Mouse (Mus musculus) cerebral cortex, adult 2 months (tissue): ENCODE measurements around the gene Prkcsh.

Source experiments
- WGBS: fragments of 180-500 bp; shearing (Covaris S2); methylation state at CpG from one replicate; pipeline ENCODE4 v1.1.7; 2018; 5-methylcytosine and 5-hydroxymethylcytosine counted together

Prkcsh gene

DNA sequence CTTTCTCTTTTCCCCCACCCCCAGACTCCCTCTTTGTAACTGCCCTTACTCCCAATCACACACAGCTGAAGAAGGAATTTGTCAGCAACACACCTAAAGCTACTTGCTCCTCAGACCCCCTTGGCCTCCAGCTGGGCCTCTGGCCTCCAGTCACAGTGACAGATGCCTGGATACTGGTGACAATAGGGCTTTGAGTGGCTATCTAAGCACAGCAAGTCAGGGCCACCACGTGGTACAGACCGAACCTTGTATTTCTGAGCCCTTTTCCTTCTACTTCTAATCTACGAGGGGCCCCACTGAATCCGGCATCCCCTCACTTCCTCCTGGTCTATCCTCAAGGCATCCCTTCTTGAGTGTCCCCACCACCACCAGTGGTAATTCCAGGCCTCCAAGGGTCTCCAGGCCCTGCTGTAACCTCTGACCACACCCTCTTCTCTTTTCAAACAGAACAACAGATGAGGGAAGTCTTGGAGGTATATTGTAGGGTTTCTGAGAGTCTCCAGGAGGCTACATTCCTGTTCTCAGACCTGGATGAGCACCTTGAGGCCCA is 47.2 kb downstream of the Prkcsh start:
- WGBS, result 27% methylated on average over 4 of the region's 4 CpGs

DNA sequence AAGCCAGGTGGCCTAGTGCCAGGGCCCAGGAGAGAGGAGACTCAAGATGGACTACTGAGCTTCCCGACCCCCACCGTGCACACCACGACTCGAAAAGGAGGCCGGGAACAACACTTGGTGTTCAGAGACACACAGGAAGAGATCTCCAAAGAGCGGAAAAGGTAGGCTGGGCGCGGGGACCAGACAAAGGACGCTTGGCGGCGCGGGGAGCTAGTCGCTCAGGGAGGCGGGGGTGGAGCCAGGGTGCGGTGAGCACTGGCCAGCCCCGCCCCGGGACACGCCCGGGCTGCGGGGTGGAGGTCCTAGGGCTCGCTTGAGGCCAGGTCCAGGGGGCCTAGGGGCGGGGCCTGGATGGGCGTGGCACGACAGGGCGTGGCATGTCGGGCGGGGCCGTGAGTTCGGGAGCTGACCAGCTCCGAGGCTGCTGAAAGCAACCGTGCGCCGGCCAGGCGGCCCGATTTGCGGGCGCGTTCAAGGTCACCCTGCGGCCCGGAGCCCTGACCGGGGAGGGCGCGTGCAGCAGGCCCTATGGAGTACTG is 47.8 kb downstream of the Prkcsh start:
- WGBS, result 2% methylated on average over 40 of the region's 43 CpGs

DNA sequence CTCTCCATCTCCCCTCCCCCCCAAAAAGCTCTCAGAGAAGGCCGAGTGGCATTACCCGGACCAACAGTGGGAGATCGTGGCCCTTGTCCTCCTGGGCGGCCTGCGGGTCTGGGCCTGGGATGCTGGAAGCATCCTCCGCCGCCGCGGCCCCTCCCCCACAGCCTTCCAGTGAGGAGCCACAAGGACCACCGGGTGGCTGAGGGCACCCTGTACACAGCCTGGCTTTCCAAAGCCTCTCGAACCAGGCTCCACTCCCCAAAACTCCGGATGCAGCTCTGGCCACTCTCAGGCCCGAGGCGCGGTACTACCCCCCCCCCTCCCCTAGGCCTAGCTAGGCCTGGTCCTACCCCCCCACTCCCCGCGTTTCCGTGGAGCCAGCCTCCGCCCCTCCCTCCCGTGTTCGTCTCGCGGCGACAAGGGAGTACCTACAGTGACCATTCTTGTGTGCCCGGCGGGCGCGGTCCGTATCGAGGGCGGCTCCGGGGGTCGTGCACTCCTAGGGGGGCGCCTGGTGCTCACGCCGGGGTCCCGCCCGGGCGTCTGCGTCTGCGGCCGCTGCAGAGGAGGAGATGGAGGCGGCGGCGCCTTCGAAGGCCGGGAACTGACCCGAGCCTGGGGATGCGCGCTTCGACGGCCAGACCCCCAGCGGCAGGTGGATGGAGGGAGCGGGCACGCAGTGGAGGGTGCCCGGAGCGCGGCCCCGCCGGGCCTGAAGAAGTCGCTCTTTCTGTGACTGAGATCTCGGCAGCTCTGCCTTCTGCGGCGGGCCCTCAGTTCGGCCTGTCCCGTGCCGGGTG is 48.8 kb downstream of the Prkcsh start:
- 3% methylated on average over 65 of the region's 67 CpGs for WGBS

DNA sequence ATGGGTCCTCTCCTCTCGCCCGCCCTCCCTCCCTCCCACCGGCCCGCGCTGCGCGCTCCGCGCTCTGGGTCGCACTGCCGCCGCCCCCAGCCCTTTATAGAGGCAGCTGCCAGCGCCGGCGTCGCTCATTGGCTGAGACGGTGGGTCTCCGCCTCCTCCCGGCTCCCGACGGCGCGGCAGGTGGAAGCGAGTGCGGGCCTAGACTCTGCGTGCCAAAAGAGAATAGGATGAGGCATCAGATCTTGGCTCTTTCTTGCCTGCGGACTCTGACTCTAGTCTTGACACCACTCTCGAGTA is 49.3 kb downstream of the Prkcsh start, which contains the start of gene Elavl3:
TSS of gene Elavl3 (minus strand) at position 66 of the 297 bp plus-strand sequence.
- WGBS, result under 1% methylated on average over 26 of the region's 28 CpGs

DNA sequence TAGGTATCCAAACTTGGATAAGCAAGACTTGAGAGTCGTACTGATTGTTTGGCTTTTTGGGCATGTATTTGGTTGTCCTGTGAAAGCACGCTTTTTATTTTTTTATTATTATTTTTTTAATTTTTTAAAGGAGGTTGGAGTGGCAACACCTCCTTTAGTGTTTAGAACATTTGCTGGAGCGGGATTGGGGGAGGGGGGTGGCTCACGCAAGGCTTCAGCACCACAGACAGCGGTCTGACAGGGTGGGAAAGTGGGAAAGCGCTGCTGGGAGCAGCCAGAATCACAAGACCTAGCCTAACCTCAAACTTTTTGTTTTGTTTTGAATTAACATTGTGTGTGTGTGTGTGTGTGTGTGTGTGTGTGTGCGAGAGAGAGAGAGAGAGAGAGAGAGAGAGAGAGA is 51.1 kb downstream of the Prkcsh start:
- WGBS, result 31% methylated on average over 7 of the region's 7 CpGs

DNA sequence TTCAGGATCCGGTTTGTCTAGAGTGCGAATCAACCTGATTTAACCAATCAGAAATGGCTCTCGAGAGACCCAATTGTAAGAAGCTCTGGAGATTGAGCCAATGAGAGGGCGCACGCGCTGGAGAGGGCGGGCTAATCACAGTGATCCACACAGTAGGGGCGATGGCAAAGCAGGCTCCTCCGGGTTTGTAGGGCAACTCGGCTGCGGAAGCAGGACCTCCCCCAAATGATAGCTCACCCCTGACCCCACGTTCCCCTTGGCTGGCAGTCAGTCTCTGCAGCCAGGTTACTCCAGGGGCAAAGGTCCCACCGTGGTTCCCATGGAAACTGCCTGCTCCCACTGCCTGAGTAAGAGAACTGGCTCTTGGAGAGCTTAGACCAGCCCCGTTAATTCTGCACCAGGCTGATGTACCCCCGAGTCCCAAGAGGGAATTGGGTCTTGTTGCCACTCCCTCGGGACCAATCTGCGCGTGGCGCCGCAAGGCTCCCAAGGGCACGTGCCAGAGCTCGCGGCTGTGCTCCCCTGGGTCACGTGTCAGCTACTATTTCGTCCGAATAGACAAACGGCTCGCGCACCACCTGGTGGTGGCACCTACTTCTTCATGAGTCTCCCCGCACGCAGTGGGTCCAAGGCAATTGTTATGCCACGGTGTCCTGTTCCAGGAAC is 51.9 kb downstream of the Prkcsh start:
- WGBS, result 1% methylated on average over 32 of the region's 32 CpGs

DNA sequence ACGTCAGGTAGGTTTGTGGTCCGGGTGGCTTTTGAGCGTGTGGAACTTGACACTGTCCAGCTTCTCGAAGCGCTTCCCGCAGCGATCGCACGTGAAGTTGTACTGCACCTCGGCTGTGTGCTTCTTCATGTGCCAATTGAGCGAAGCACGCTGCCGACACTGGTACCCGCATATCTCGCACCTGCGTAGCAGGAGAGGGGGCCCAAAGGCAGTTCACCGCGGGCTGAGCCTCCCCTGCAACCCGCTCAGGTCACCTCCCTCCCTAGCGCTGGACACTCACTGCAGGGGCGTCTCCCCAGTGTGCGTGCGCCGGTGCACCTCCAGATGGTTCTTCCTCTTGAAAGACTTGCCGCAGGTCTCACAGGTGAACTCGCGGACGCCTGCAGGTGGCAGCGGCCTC is 53.1 kb downstream of the Prkcsh start:
- WGBS, result 37% methylated on average over 29 of the region's 29 CpGs

DNA sequence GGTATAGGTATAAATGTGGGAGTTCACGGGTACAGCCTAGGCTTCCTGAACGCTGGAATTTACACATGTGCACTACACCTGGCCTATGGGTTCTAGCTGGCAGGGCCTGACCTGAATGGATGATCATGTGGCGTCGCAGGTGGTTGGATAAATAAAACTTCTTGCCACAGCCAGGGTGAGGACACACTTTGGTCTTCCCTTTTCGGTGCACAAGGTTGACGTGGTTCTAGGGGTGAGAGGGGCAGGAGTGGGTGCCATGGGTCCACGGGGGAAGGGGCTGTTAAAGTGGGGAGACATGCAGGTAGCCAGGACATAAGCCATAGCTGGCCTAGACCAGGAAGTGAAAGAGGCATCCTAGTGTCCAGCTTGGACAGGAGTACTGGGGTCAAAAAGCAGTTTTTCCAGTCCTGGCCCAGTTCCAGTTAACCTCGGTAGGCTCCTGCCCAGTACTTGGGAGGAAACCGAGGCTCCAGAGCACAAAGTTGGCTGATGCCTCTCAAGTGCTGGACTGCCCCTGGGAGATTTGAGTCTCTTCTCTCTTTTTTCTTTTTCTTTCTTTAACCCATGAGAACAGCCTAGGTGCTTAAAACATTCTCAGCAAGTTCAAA is 53.8 kb downstream of the Prkcsh start:
- WGBS, result 72% methylated on average over 9 of the region's 9 CpGs

DNA sequence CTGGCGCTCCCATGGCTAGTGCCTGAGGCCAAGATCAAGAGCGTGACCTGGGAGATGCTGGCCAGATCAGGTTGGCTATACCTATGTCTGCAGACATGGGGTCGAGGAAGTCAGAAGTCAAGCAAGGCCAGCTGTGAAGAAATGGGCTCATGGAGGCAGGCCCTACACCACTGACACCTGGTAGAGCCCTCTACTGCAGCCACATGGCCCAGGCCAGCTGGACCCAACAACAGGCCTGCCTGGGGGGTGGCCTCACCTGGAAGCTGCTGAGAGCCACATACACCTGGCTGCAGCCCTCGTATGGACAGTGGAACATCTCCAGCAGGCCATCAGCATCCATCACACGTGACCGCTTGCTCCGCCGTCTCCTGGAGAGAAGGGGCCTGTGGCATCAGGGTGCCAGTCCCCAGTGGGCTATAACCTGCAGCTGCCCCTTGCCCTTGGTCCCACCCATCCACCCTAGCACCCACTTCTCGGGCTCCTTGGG is 54.5 kb downstream of the Prkcsh start:
- 96% methylated on average over 9 of the region's 9 CpGs for WGBS

DNA sequence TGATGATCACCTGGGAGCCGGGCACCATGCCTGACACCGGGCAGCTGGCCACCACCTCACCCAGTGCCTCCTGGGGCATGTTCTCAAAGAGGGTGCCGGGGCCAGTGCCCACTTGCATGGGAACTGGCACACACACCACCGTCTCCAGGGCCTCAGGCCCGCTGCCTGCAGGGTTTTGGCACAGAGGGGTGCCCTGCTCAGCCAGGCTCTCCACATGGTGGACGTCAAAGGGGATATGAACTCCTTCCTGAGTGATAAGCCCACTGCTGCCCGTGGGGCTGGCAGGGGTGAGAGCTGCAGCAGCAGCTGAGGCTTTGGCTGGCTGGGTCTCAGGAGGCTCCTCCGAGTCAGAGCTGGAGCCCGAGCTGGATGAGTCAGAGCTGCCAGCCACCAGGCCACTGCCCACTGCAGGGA is 55.4 kb downstream of the Prkcsh start:
- 57% methylated on average over 9 of the region's 9 CpGs for WGBS

DNA sequence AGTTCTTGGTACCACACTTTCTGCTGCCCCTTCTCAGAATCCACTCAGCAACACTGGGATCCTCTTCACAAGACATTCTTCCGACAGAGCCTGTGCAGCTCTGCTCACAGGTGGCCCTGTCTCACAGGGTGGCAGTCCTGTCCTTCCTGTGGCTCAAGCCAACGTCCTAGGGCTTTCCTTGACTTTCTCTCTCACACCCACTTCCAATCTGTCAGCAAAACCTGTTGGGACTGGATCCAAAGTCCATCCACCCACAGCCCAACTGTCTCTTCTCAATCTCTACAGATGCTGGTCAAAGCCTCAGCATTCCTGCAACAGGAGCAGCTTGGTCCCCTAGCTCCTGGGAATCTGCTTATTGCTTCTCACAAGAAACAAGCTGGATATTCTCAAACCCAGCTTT is 58.7 kb downstream of the Prkcsh start:
- 40% methylated on average over 2 of the region's 2 CpGs for WGBS
